Mouse (Mus musculus): ENCODE measurements around the gene Ppm1l. TPM values are rescaled to one million over a fixed set of nuclear protein-coding genes. Genes with fewer than 3 reads are reported as not detected.

Gene Ppm1l
- polyA plus RNA-seq, 2 experiments, result 7.1 to 12.2 TPM

- H3K4me3 ChIP-seq (replicated peaks; ENCODE audit: low read length), result no peak overlapping the region
- H3K27ac ChIP-seq (replicated peaks; ENCODE audit: low read depth, low read length), result no peak overlapping the region
- no peak overlapping the region for H3K9ac ChIP-seq (ENCODE audit: low read depth, low read length, severe bottlenecking)
- DNase-seq (ENCODE audit: low spot score), result no peak
- no peak overlapping the region for H3K4me2 ChIP-seq (replicated peaks; ENCODE audit: low read depth, low read length, severe bottlenecking)
- WGBS, result 84% methylated on average over 5 of the region's 5 CpGs
- H3K27me3 ChIP-seq (ENCODE audit: control insufficient read depth, insufficient read depth, low read length), result no peaks in the 10 kb centered on the region
- H3K4me1 ChIP-seq (ENCODE audit: control insufficient read depth, insufficient read depth, low read length), result no peaks in the 10 kb centered on the region
- ATAC-seq (ENCODE audit: low FRiP score, low read depth), result no peak
- H3K36me3 ChIP-seq (ENCODE audit: control insufficient read depth, insufficient read depth, low read length), result no peaks in the 10 kb centered on the region
- no peak for TF ChIP-seq POLR2A (IDR thresholded peaks at IDR 0.05; ENCODE audit: borderline replicate concordance, extremely low read depth, insufficient read depth, insufficient read length)
- no peaks in the 10 kb centered on the region for H3K9me3 ChIP-seq (ENCODE audit: control insufficient read depth, low read length)
Measured at GRCm38 (mm10) chr3:69545017-69545416, 228.4 kb downstream of the Ppm1l start.

DNA sequence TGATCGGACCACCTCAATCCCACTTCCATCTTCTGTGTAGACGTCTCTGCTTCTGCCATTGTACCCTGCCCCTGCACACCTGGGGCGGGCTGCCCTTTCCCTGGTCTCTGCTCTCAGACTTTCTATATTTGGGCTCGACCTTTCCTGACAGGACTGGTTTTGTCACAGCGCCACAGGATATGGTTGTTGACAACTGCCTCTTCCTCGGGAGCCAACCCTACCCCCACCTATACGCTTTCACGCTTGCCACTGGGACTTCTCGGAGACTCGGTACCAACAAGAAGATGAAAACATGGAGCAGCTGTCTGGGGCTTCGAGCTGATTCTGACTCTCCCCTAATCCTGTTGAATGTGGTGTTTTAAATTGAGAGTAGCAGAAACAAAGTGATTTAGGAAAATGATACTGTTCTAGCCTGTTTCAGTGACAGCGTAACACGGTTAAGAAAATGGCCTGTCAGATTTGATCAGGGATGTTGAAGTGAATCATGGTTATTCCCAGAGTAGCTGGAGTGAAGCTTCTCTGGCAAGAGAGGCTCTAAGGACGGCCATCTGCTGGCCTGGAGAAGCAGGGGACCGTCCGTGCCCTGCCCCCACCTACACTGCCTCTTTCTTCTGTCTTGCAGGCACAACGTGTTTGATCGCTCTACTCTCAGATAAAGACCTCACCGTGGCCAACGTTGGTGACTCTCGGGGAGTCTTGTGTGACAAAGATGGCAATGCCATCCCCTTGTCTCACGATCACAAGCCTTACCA, 232.2 kb downstream of the Ppm1l start:
- Histone ChIP-seq H3K36me3 (ENCODE audit: control insufficient read depth, insufficient read depth, low read length) (no peaks in the 10 kb centered on the region), H3K9ac (ENCODE audit: low read depth, low read length, severe bottlenecking) (no peak overlapping the region), H3K27ac (replicated peaks; ENCODE audit: low read depth, low read length) (no peak overlapping the region), H3K4me2 (replicated peaks; ENCODE audit: low read depth, low read length, severe bottlenecking) (no peak overlapping the region), H3K9me3 (ENCODE audit: control insufficient read depth, low read length) (no peaks in the 10 kb centered on the region), H3K4me3 (replicated peaks; ENCODE audit: low read length) (no peak overlapping the region), H3K4me1 (ENCODE audit: control insufficient read depth, insufficient read depth, low read length) (no peaks in the 10 kb centered on the region), H3K27me3 (ENCODE audit: control insufficient read depth, insufficient read depth, low read length) (no peaks in the 10 kb centered on the region)
- DNase-seq (ENCODE audit: low spot score), result no peak
- TF ChIP-seq POLR2A (IDR thresholded peaks at IDR 0.05; ENCODE audit: borderline replicate concordance, extremely low read depth, insufficient read depth, insufficient read length), result no peak
- no peak for ATAC-seq (ENCODE audit: low FRiP score, low read depth)
- WGBS, result 81% methylated on average over 22 of the region's 22 CpGs

GRCm38 (mm10) chr3:69549602-69550001, 232.9 kb downstream of the Ppm1l start:
- no peak overlapping the region for H3K27ac ChIP-seq (replicated peaks; ENCODE audit: low read depth, low read length)
- H3K27me3 ChIP-seq (ENCODE audit: control insufficient read depth, insufficient read depth, low read length), result no peaks in the 10 kb centered on the region
- no peaks in the 10 kb centered on the region for H3K9me3 ChIP-seq (ENCODE audit: control insufficient read depth, low read length)
- no peak overlapping the region for H3K4me2 ChIP-seq (replicated peaks; ENCODE audit: low read depth, low read length, severe bottlenecking)
- no peaks in the 10 kb centered on the region for H3K36me3 ChIP-seq (ENCODE audit: control insufficient read depth, insufficient read depth, low read length)
- H3K4me3 ChIP-seq (replicated peaks; ENCODE audit: low read length), result no peak overlapping the region
- no peak for TF ChIP-seq POLR2A (IDR thresholded peaks at IDR 0.05; ENCODE audit: borderline replicate concordance, extremely low read depth, insufficient read depth, insufficient read length)
- no peak overlapping the region for H3K9ac ChIP-seq (ENCODE audit: low read depth, low read length, severe bottlenecking)
- no peaks in the 10 kb centered on the region for H3K4me1 ChIP-seq (ENCODE audit: control insufficient read depth, insufficient read depth, low read length)
- ATAC-seq (ENCODE audit: low FRiP score, low read depth), result no peak
- DNase-seq (ENCODE audit: low spot score), result no peak
- WGBS, result 82% methylated on average over 4 of the region's 4 CpGs

GRCm38 (mm10) chr3:69555511-69555910, 238.8 kb downstream of the Ppm1l start:
- ATAC-seq (ENCODE audit: low FRiP score, low read depth) (no peak), DNase-seq (ENCODE audit: low spot score) (no peak)
- H3K9ac ChIP-seq (ENCODE audit: low read depth, low read length, severe bottlenecking), result no peak overlapping the region
- no peaks in the 10 kb centered on the region for H3K36me3 ChIP-seq (ENCODE audit: control insufficient read depth, insufficient read depth, low read length)
- no peak overlapping the region for H3K4me2 ChIP-seq (replicated peaks; ENCODE audit: low read depth, low read length, severe bottlenecking)
- H3K9me3 ChIP-seq (ENCODE audit: control insufficient read depth, low read length), result no peaks in the 10 kb centered on the region
- no peak overlapping the region for H3K4me3 ChIP-seq (replicated peaks; ENCODE audit: low read length)
- peaks cover 8% of the 10 kb centered on the region for H3K4me1 ChIP-seq (ENCODE audit: control insufficient read depth, insufficient read depth, low read length)
- no peak for TF ChIP-seq POLR2A (IDR thresholded peaks at IDR 0.05; ENCODE audit: borderline replicate concordance, extremely low read depth, insufficient read depth, insufficient read length)
- no peak overlapping the region for H3K27ac ChIP-seq (replicated peaks; ENCODE audit: low read depth, low read length)
- 88% methylated on average over 6 of the region's 6 CpGs for WGBS
- H3K27me3 ChIP-seq (ENCODE audit: control insufficient read depth, insufficient read depth, low read length), result no peaks in the 10 kb centered on the region

- no peak overlapping the region for H3K9ac ChIP-seq (ENCODE audit: low read depth, low read length, severe bottlenecking)
- no peak overlapping the region for H3K4me3 ChIP-seq (replicated peaks; ENCODE audit: low read length)
- no peak for DNase-seq (ENCODE audit: low spot score)
- H3K4me2 ChIP-seq (replicated peaks; ENCODE audit: low read depth, low read length, severe bottlenecking), result no peak overlapping the region
- ATAC-seq (ENCODE audit: low FRiP score, low read depth), result no peak
- H3K36me3 ChIP-seq (ENCODE audit: control insufficient read depth, insufficient read depth, low read length), result no peaks in the 10 kb centered on the region
- no peaks in the 10 kb centered on the region for H3K27me3 ChIP-seq (ENCODE audit: control insufficient read depth, insufficient read depth, low read length)
- H3K4me1 ChIP-seq (ENCODE audit: control insufficient read depth, insufficient read depth, low read length), result peaks cover 8% of the 10 kb centered on the region
- no peaks in the 10 kb centered on the region for H3K9me3 ChIP-seq (ENCODE audit: control insufficient read depth, low read length)
- no peak overlapping the region for H3K27ac ChIP-seq (replicated peaks; ENCODE audit: low read depth, low read length)
- WGBS, result 84% methylated on average over 12 of the region's 12 CpGs
- TF ChIP-seq POLR2A (IDR thresholded peaks at IDR 0.05; ENCODE audit: borderline replicate concordance, extremely low read depth, insufficient read depth, insufficient read length), result no peak
Measured at GRCm38 (mm10) chr3:69556092-69556778, 239.6 kb downstream of the Ppm1l start.

Data from limb, embryonic 14.5 days (tissue).